Mouse (Mus musculus) forebrain, postnatal 0 days (tissue): Measurements from ENCODE around the gene Hint1. TPM values are rescaled to one million over a fixed set of nuclear protein-coding genes. Genes with fewer than 3 reads are reported as not detected.

Experiments used
- ATAC-seq: fragments of 200-750 bp; cut with Nextera tagmentation; 2 replicates; pipeline ENCODE4 v1.8.0; 2017; ENCODE audit warnings: mild to moderate bottlenecking, moderate library complexity
- DNase-seq: peaks from one replicate; pipeline ENCODE4 v3.0.0-alpha.2; 2015
- H3K27ac ChIP-seq: fragments of 300-500 bp; sonication (generic); 2 replicates; pipeline ENCODE4 v1.5.1; 2014; ENCODE audit warnings: low read depth, mild to moderate bottlenecking, antibody characterized with exemption, low read length, moderate library complexity, mixed read lengths
- H3K27me3 ChIP-seq: fragments of 300-500 bp; sonication (generic); 2 replicates; pipeline ENCODE4 v1.6.1; 2014; ENCODE audit warnings: mild to moderate bottlenecking, low read length, mixed read lengths; ENCODE audit not compliant: insufficient read depth
- H3K36me3 ChIP-seq: fragments of 300-500 bp; sonication (generic); 2 replicates; pipeline ENCODE4 v1.6.1; 2014; ENCODE audit warnings: mild to moderate bottlenecking, moderate library complexity; ENCODE audit not compliant: insufficient read depth
- H3K4me1 ChIP-seq: fragments of 300-500 bp; sonication (generic); 2 replicates; pipeline ENCODE4 v1.6.1; 2014; ENCODE audit warnings: antibody characterized with exemption; ENCODE audit not compliant: insufficient read depth
- H3K4me2 ChIP-seq: fragments of 300-500 bp; sonication (generic); 2 replicates; pipeline ENCODE4 v1.6.1; 2014; ENCODE audit warnings: low read depth, mild to moderate bottlenecking, moderate library complexity
- H3K4me3 ChIP-seq: fragments of 300-500 bp; sonication (generic); 2 replicates; pipeline ENCODE4 v1.5.1; 2014; ENCODE audit warnings: low read depth, low read length, mixed read lengths
- H3K9ac ChIP-seq: fragments of 300-500 bp; sonication (generic); 2 replicates; pipeline ENCODE4 v1.6.1; 2014; ENCODE audit warnings: mild to moderate bottlenecking
- H3K9me3 ChIP-seq: fragments of 300-500 bp; sonication (generic); 2 replicates; pipeline ENCODE4 v1.6.1; 2016; ENCODE audit warnings: low read length
- CTCF ChIP-seq: sonication (generic); IDR thresholded peaks from 2 replicates; pipeline ENCODE4 v1.5.1; 2016; ENCODE audit warnings: antibody characterized with exemption, control low read depth, low read depth
- WGBS: fragments of 180-500 bp; shearing (Covaris S2); extraction: QIAGEN DNeasy Blood & Tissue Kit; methylation state at CpG from one replicate; pipeline ENCODE4 v1.1.7; 2014; 5-methylcytosine and 5-hydroxymethylcytosine counted together
- polyA plus RNA-seq: library from polyadenylated mRNA; unstranded; fragments of >200 nt; fragmentation: Nextera tagmentation; extraction: Ambion mirVana; gene quantifications from 2 replicates; pipeline ENCODE4 v1.2.1, GENCODE M21; 2015
- total RNA-seq: library from RNA; depleted of rRNA; stranded (reverse); fragments of >200 nt; gene quantifications from 2 replicates; pipeline ENCODE4 v1.2.3, GENCODE M21; 2014; rRNA removed

Hint1 gene
- total and polyA plus RNA-seq, 2 experiments from 2014 or later: 622 to 1,041 TPM

GRCm38 (mm10) chr11:54912503-54913316 is 46.5 kb downstream of the Hint1 start:
- Histone ChIP-seq H3K27ac (no peak overlapping the region), H3K4me2 (no peak overlapping the region), H3K36me3 (peaks cover 24% of the 10 kb centered on the region), H3K4me3 (no peak overlapping the region), H3K27me3 (no peaks in the 10 kb centered on the region), H3K9me3 (no peaks in the 10 kb centered on the region), H3K4me1 (no peaks in the 10 kb centered on the region), H3K9ac (no peak overlapping the region)
- WGBS: 88% methylated on average over 9 of the region's 9 CpGs
- ATAC-seq: no peak
- no peak for TF ChIP-seq CTCF
- DNase-seq: no peak

DNA sequence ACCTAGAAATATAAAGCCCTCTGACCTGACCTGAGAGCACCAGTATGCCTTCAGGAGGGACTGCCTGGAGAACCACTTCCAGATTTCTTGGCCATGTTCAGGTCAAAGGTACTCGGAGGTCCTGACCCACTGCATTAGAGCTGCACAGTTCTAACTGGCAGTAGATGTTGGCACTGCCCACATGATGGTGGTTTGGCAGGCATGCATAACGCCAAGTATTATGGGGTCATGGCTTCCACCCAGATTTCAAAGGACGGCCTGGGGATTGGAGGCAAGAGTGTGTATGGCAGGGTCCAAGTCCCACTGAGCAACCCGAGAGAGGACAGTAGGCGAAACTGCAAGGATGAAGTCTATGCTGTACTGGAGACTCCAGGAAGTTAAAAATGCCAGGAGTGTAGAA is 47.7 kb downstream of the Hint1 start:
- no peaks in the 10 kb centered on the region for H3K27me3 ChIP-seq
- DNase-seq: no peak
- no peak overlapping the region for H3K4me2 ChIP-seq
- no peak overlapping the region for H3K9ac ChIP-seq
- H3K27ac ChIP-seq: no peak overlapping the region
- H3K36me3 ChIP-seq: peaks cover 32% of the 10 kb centered on the region
- no peak overlapping the region for H3K4me3 ChIP-seq
- no peaks in the 10 kb centered on the region for H3K4me1 ChIP-seq
- WGBS: 93% methylated on average over 5 of the region's 5 CpGs
- no peak for TF ChIP-seq CTCF
- ATAC-seq: no peak
- H3K9me3 ChIP-seq: no peaks in the 10 kb centered on the region

DNA sequence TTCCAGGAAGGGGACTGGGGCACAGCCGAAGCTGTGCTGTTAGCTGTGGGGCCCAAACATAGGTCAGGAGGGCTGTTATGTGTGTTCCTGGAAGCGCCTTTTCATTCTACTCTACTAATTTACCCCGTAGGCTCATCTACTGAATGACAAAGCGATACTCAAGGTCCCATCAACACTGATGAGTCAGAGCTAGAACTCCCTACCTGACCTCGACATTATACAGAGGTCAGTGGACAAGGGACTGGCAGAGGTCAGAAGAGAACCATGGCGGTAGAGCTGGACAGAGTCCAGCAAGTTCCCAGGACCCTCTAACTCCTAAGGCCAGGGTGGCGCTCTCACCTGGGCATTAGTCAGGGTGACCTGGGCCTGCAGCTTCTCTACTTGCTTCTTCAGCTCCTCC is 51.3 kb downstream of the Hint1 start:
- 93% methylated on average over 7 of the region's 7 CpGs for WGBS
- H3K27me3 ChIP-seq: no peaks in the 10 kb centered on the region
- no peak overlapping the region for H3K9ac ChIP-seq
- ATAC-seq (no peak), DNase-seq (no peak)
- H3K27ac ChIP-seq: no peak overlapping the region
- no peak for TF ChIP-seq CTCF
- H3K9me3 ChIP-seq: no peaks in the 10 kb centered on the region
- H3K4me3 ChIP-seq: no peak overlapping the region
- H3K4me1 ChIP-seq: no peaks in the 10 kb centered on the region
- peaks cover 39% of the 10 kb centered on the region for H3K36me3 ChIP-seq
- no peak overlapping the region for H3K4me2 ChIP-seq

GRCm38 (mm10) chr11:54918273-54918672 is 52.1 kb downstream of the Hint1 start:
- TF ChIP-seq CTCF: peak; percentile 27; the same call in 1 of the 2 replicates
- H3K4me3 ChIP-seq: no peak overlapping the region
- H3K36me3 ChIP-seq: peaks cover 43% of the 10 kb centered on the region
- 88% methylated on average over 4 of the region's 4 CpGs for WGBS
- no peak overlapping the region for H3K4me2 ChIP-seq
- H3K9me3 ChIP-seq: no peaks in the 10 kb centered on the region
- no peaks in the 10 kb centered on the region for H3K27me3 ChIP-seq
- no peak for DNase-seq
- H3K4me1 ChIP-seq: no peaks in the 10 kb centered on the region
- H3K9ac ChIP-seq: no peak overlapping the region
- H3K27ac ChIP-seq: no peak overlapping the region
- no peak for ATAC-seq

Other genes with a start within 250 kb of the Hint1 start
- gene Cdc42se2, start 78.7 kb upstream of the Hint1 start, total RNA-seq: 137 and 150 TPM in 2 replicates
- 121 and 137 TPM in 2 replicates for gene Cdc42se2, start 78.7 kb upstream of the Hint1 start, polyA plus RNA-seq
- 4.0 and 7.1 TPM in 2 replicates for gene Lyrm7, start 5.5 kb upstream of the Hint1 start, total RNA-seq
- gene Lyrm7, start 5.5 kb upstream of the Hint1 start, polyA plus RNA-seq: 11.3 and 12.2 TPM in 2 replicates
- 7.1 and 16.0 TPM in 2 replicates for gene Gpx3, start 36.1 kb downstream of the Hint1 start, total RNA-seq
- 35.0 and 44.0 TPM in 2 replicates for gene Gpx3, start 36.1 kb downstream of the Hint1 start, polyA plus RNA-seq
- gene Tnip1, start 96.5 kb downstream of the Hint1 start, total RNA-seq: 9.8 and 14.9 TPM in 2 replicates
- gene Tnip1, start 96.5 kb downstream of the Hint1 start, polyA plus RNA-seq: 13.0 and 16.6 TPM in 2 replicates
- 52.3 and 57.2 TPM in 2 replicates for gene Anxa6, start 167.1 kb downstream of the Hint1 start, total RNA-seq
- gene Anxa6, start 167.1 kb downstream of the Hint1 start, polyA plus RNA-seq: 40.5 and 50.2 TPM in 2 replicates
- 0.48 and 0.62 TPM in 2 replicates for gene Ccdc69, start 211.7 kb downstream of the Hint1 start, total RNA-seq
- gene Ccdc69, start 211.7 kb downstream of the Hint1 start, polyA plus RNA-seq: 0.18 and 0.29 TPM in 2 replicates
- 19.9 and 20.2 TPM in 2 replicates for gene Gm2a, start 231.7 kb downstream of the Hint1 start, total RNA-seq
- 46.7 and 48.4 TPM in 2 replicates for gene Gm2a, start 231.7 kb downstream of the Hint1 start, polyA plus RNA-seq